Mouse (Mus musculus) ES-Bruce4 (cell line): ENCODE measurements around the gene Raver2.

Experiments
- CTCF ChIP-seq: IDR thresholded peaks from one replicate; pipeline ENCODE4 v1.8.1; 2011; ENCODE audit warnings: low read depth, low read length
- POLR2A ChIP-seq: IDR thresholded peaks from one replicate; pipeline ENCODE4 v1.8.1; 2011; ENCODE audit warnings: low read length; ENCODE audit not compliant: insufficient read depth

DNA sequence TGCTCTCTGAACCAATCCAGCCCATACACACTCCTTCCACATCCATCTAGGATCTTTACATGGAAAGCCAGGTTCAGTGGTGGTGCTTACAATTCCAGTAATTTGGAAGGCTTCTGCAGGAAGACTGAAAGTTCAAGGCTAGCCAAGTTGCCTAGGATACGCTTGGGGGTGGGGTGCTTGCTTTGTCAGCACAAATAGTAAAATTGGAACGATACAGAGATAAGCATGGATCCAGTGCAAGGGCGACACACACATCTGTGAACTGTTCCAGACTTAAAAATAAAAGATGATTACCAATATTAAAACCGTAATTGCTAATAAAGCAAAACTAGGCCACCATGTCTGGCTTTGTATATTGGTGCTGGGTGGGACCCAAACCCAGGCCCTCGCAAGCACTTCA, 117.8 kb downstream of the Raver2 start:
- TF ChIP-seq CTCF, result no peak
- TF ChIP-seq POLR2A, result no peak
